Mouse (Mus musculus): ENCODE data around the gene Agt. TPM values are rescaled to one million over a fixed set of nuclear protein-coding genes. Genes with fewer than 3 reads are reported as not detected.

Agt gene
- polyA plus RNA-seq (2015; fragmentation: Illumina TruSeq; extraction: RNeasy Lipid Tissue Mini Kit (QIAGEN cat#74804); ENCODE audit: low read depth, low replicate concordance): 45.6 TPM

GRCm38 (mm10) chr8:124569593-124569992 lies at the start of gene Agt:
TSS of gene Agt (minus strand) at chr8:124569706.

GRCm38 (mm10) chr8:124575811-124576210 lies 6.3 kb upstream of the Agt start, which contains the start of gene Capn9:
TSS of gene Capn9 (plus strand) at chr8:124576111.

GRCm38 (mm10) chr8:124520249-124521080 lies 49.0 kb downstream of the Agt start, which contains the start of gene Cog2:
TSS of gene Cog2 (plus strand) at chr8:124520767.

Other genes starting within 250 kb of the Agt start
- 112 TPM for gene Pgbd5, start 130.0 kb downstream of the Agt start, polyA plus RNA-seq (2015; fragmentation: Illumina TruSeq; extraction: RNeasy Lipid Tissue Mini Kit (QIAGEN cat#74804); ENCODE audit: low read depth, low replicate concordance)
- 25.7 TPM for gene Cog2, start 48.9 kb downstream of the Agt start, polyA plus RNA-seq (2015; fragmentation: Illumina TruSeq; extraction: RNeasy Lipid Tissue Mini Kit (QIAGEN cat#74804); ENCODE audit: low read depth, low replicate concordance)
- not detected for gene Capn9, start 6.4 kb upstream of the Agt start, polyA plus RNA-seq (2015; fragmentation: Illumina TruSeq; extraction: RNeasy Lipid Tissue Mini Kit (QIAGEN cat#74804); ENCODE audit: low read depth, low replicate concordance)
- 45.6 TPM for gene 2310022B05Rik, start 93.7 kb upstream of the Agt start, polyA plus RNA-seq (2015; fragmentation: Illumina TruSeq; extraction: RNeasy Lipid Tissue Mini Kit (QIAGEN cat#74804); ENCODE audit: low read depth, low replicate concordance)
- 29.6 TPM for gene Ttc13, start 152.3 kb upstream of the Agt start, polyA plus RNA-seq (2015; fragmentation: Illumina TruSeq; extraction: RNeasy Lipid Tissue Mini Kit (QIAGEN cat#74804); ENCODE audit: low read depth, low replicate concordance)
- 11.7 TPM for gene Arv1, start 152.4 kb upstream of the Agt start, polyA plus RNA-seq (2015; fragmentation: Illumina TruSeq; extraction: RNeasy Lipid Tissue Mini Kit (QIAGEN cat#74804); ENCODE audit: low read depth, low replicate concordance)
- 1.4 TPM for gene Fam89a, start 182.1 kb upstream of the Agt start, polyA plus RNA-seq (2015; fragmentation: Illumina TruSeq; extraction: RNeasy Lipid Tissue Mini Kit (QIAGEN cat#74804); ENCODE audit: low read depth, low replicate concordance)
- gene Trim67, start 223.4 kb upstream of the Agt start, polyA plus RNA-seq (2015; fragmentation: Illumina TruSeq; extraction: RNeasy Lipid Tissue Mini Kit (QIAGEN cat#74804); ENCODE audit: low read depth, low replicate concordance): 1.5 TPM

All from brain, adult 10 weeks (tissue).